Mouse (Mus musculus) limb, embryonic 13.5 days (tissue): ENCODE measurements around the gene Hoxa2. TPM values are rescaled to one million over a fixed set of nuclear protein-coding genes. Genes with fewer than 3 reads are reported as not detected.

Source experiments
- ATAC-seq: fragments of 200-750 bp; cut with Nextera tagmentation; 2 replicates; pipeline ENCODE4 v1.8.0; 2017; ENCODE audit warnings: low read depth, moderate number of reproducible peaks, moderate TSS enrichment; ENCODE audit not compliant: low FRiP score
- H3K27ac ChIP-seq: fragments of 300-500 bp; sonication (generic); 2 replicates; pipeline ENCODE4 v1.5.1; 2015; ENCODE audit warnings: inconsistent platforms, mild to moderate bottlenecking, moderate library complexity
- H3K27me3 ChIP-seq: fragments of 300-500 bp; sonication (generic); 2 replicates; pipeline ENCODE4 v1.6.1; 2015; ENCODE audit warnings: mild to moderate bottlenecking, inconsistent platforms
- H3K36me3 ChIP-seq: fragments of 300-500 bp; sonication (generic); 2 replicates; pipeline ENCODE4 v1.6.1; 2015; ENCODE audit warnings: inconsistent platforms, mild to moderate bottlenecking, moderate library complexity
- H3K4me1 ChIP-seq: fragments of 300-500 bp; sonication (generic); 2 replicates; pipeline ENCODE4 v1.6.1; 2015; ENCODE audit warnings: inconsistent platforms
- H3K4me2 ChIP-seq: fragments of 300-500 bp; sonication (generic); replicated peaks from 2 replicates; pipeline ENCODE4 v1.6.1; 2015; ENCODE audit warnings: inconsistent platforms, mild to moderate bottlenecking, moderate library complexity
- H3K4me3 ChIP-seq: fragments of 300-500 bp; sonication (generic); 2 replicates; pipeline ENCODE4 v1.5.1; 2015; ENCODE audit warnings: moderate library complexity, mild to moderate bottlenecking, inconsistent platforms
- H3K9ac ChIP-seq: fragments of 300-500 bp; sonication (generic); 2 replicates; pipeline ENCODE4 v1.6.1; 2015; ENCODE audit warnings: mild to moderate bottlenecking, inconsistent platforms
- H3K9me3 ChIP-seq: fragments of 300-500 bp; sonication (generic); 2 replicates; pipeline ENCODE4 v1.6.1; 2016; ENCODE audit warnings: inconsistent platforms
- WGBS: fragments of 180-500 bp; shearing (Covaris S2); methylation state at CpG from one replicate; pipeline ENCODE4 v1.1.7; 2015; 5-methylcytosine and 5-hydroxymethylcytosine counted together
- polyA plus RNA-seq: library from polyadenylated mRNA; unstranded; fragments of >200 nt; fragmentation: Nextera tagmentation; extraction: Ambion mirVana; gene quantifications from 2 replicates; pipeline ENCODE4 v1.2.1, GENCODE M21; 2015

The Hoxa2 gene
- polyA plus RNA-seq, 1 experiment from 2014 or later: 1.5 TPM

GRCm38 (mm10) chr6:52166431-52167077 is 1.9 kb upstream of the Hoxa2 start:
- 23% methylated on average over 4 of the region's 4 CpGs for whole genome bisulfite sequencing
- H3K36me3 ChIP-seq: peaks cover 17% of the 10 kb centered on the region
- H3K4me2 ChIP-seq: no peak overlapping the region
- no peak overlapping the region for H3K9ac ChIP-seq
- no peak for ATAC-seq
- no peaks in the 10 kb centered on the region for H3K9me3 ChIP-seq
- no peak overlapping the region for H3K27ac ChIP-seq
- H3K4me3 ChIP-seq: no peak overlapping the region
- peaks cover 55% of the 10 kb centered on the region for H3K4me1 ChIP-seq
- H3K27me3 ChIP-seq: peaks cover 91% of the 10 kb centered on the region

GRCm38 (mm10) chr6:52165441-52166370 is 1.1 kb upstream of the Hoxa2 start:
- Histone ChIP-seq H3K27ac (no peak overlapping the region), H3K4me3 (peak overlapping the region; percentile 13), H3K36me3 (peaks cover 10% of the 10 kb centered on the region), H3K27me3 (peaks cover 90% of the 10 kb centered on the region), H3K4me2 (peak overlapping the region; percentile 62), H3K9me3 (no peaks in the 10 kb centered on the region), H3K9ac (no peak overlapping the region; the same call in 1 of the 2 replicates), H3K4me1 (peaks cover 53% of the 10 kb centered on the region)
- no peak for ATAC-seq
- WGBS: 7% methylated on average over 28 of the region's 28 CpGs

GRCm38 (mm10) chr6:52164051-52164625 is 493 bp downstream of the Hoxa2 start:
- H3K4me3 ChIP-seq: peak overlapping the region; percentile 36
- H3K27me3 ChIP-seq: peaks cover 90% of the 10 kb centered on the region
- H3K4me2 ChIP-seq: peak overlapping the region; percentile 62
- H3K9ac ChIP-seq: peak overlapping the region; percentile 63; the same call in 1 of the 2 replicates
- 2% methylated on average over 38 of the region's 39 CpGs for WGBS
- H3K27ac ChIP-seq: no peak overlapping the region
- H3K36me3 ChIP-seq: no peaks in the 10 kb centered on the region
- peaks cover 58% of the 10 kb centered on the region for H3K4me1 ChIP-seq
- no peaks in the 10 kb centered on the region for H3K9me3 ChIP-seq
- no peak for ATAC-seq

- Histone ChIP-seq H3K4me1 (peaks cover 59% of the 10 kb centered on the region), H3K9ac (no peak overlapping the region), H3K27me3 (peaks cover 90% of the 10 kb centered on the region), H3K4me3 (peak overlapping the region; percentile 36), H3K9me3 (no peaks in the 10 kb centered on the region), H3K36me3 (no peaks in the 10 kb centered on the region), H3K27ac (no peak overlapping the region), H3K4me2 (peak overlapping the region; percentile 62)
- ATAC-seq: no peak
- WGBS: 17% methylated on average over 17 of the region's 17 CpGs
Measured at GRCm38 (mm10) chr6:52163366-52164031, 1.1 kb downstream of the Hoxa2 start.

- no peaks in the 10 kb centered on the region for H3K9me3 ChIP-seq
- peak overlapping the region; percentile 23 for H3K4me3 ChIP-seq
- WGBS: 33% methylated on average over 14 of the region's 14 CpGs
- H3K9ac ChIP-seq: no peak overlapping the region
- H3K4me2 ChIP-seq: peak overlapping the region; percentile 62
- no peak overlapping the region for H3K27ac ChIP-seq
- ATAC-seq: no peak
- peaks cover 87% of the 10 kb centered on the region for H3K27me3 ChIP-seq
- no peaks in the 10 kb centered on the region for H3K36me3 ChIP-seq
- H3K4me1 ChIP-seq: peaks cover 59% of the 10 kb centered on the region
Measured at GRCm38 (mm10) chr6:52162611-52163365, 1.8 kb downstream of the Hoxa2 start.

GRCm38 (mm10) chr6:52162093-52162380 is 2.6 kb downstream of the Hoxa2 start:
- H3K27me3 ChIP-seq: peaks cover 87% of the 10 kb centered on the region
- no peaks in the 10 kb centered on the region for H3K9me3 ChIP-seq
- peaks cover 63% of the 10 kb centered on the region for H3K4me1 ChIP-seq
- H3K4me3 ChIP-seq: no peak overlapping the region
- H3K4me2 ChIP-seq: no peak overlapping the region
- H3K36me3 ChIP-seq: no peaks in the 10 kb centered on the region
- ATAC-seq: no peak
- no peak overlapping the region for H3K9ac ChIP-seq
- 37% methylated on average over 1 of the region's 1 CpGs for WGBS
- no peak overlapping the region for H3K27ac ChIP-seq

GRCm38 (mm10) chr6:52161336-52162092 is 3.1 kb downstream of the Hoxa2 start:
- Histone ChIP-seq H3K36me3 (no peaks in the 10 kb centered on the region), H3K4me3 (peak overlapping the region; percentile 72), H3K4me1 (peaks cover 67% of the 10 kb centered on the region), H3K9me3 (no peaks in the 10 kb centered on the region), H3K27ac (no peak overlapping the region), H3K9ac (no peak overlapping the region), H3K4me2 (peak overlapping the region; percentile 100), H3K27me3 (peaks cover 87% of the 10 kb centered on the region)
- 23% methylated on average over 8 of the region's 8 CpGs for WGBS
- ATAC-seq: no peak

- H3K9me3 ChIP-seq: no peaks in the 10 kb centered on the region
- H3K27me3 ChIP-seq: peaks cover 87% of the 10 kb centered on the region
- peaks cover 64% of the 10 kb centered on the region for H3K4me1 ChIP-seq
- ATAC-seq: peak; percentile 21; the same call in 1 of the 2 replicates
- 3% methylated on average over 30 of the region's 30 CpGs for WGBS
- peak overlapping the region; percentile 31; the same call in 1 of the 2 replicates for H3K9ac ChIP-seq
- peak overlapping the region; percentile 100 for H3K4me2 ChIP-seq
- no peaks in the 10 kb centered on the region for H3K36me3 ChIP-seq
- H3K4me3 ChIP-seq: peak overlapping the region; percentile 72
- no peak overlapping the region for H3K27ac ChIP-seq
Measured at GRCm38 (mm10) chr6:52160511-52161335, 3.9 kb downstream of the Hoxa2 start.

- no peaks in the 10 kb centered on the region for H3K9me3 ChIP-seq
- H3K9ac ChIP-seq: no peak overlapping the region
- peak overlapping the region; percentile 100 for H3K4me2 ChIP-seq
- H3K27me3 ChIP-seq: peaks cover 89% of the 10 kb centered on the region
- peaks cover 59% of the 10 kb centered on the region for H3K4me1 ChIP-seq
- WGBS: 14% methylated on average over 9 of the region's 9 CpGs
- no peak for ATAC-seq
- H3K36me3 ChIP-seq: no peaks in the 10 kb centered on the region
- H3K4me3 ChIP-seq: peak overlapping the region; percentile 72; the same call in 1 of the 2 replicates
- H3K27ac ChIP-seq: no peak overlapping the region
Measured at GRCm38 (mm10) chr6:52159979-52160378, 4.7 kb downstream of the Hoxa2 start.

GRCm38 (mm10) chr6:52159164-52159761 is 5.4 kb downstream of the Hoxa2 start:
- Histone ChIP-seq H3K27me3 (peaks cover 89% of the 10 kb centered on the region), H3K4me1 (peaks cover 52% of the 10 kb centered on the region), H3K36me3 (no peaks in the 10 kb centered on the region)

More at GRCm38 (mm10) chr6:52159164-52159761, 5.4 kb downstream of the Hoxa2 start:
- Histone ChIP-seq H3K9me3 (no peaks in the 10 kb centered on the region), H3K4me3 (peak overlapping the region; percentile 72), H3K4me2 (peak overlapping the region; percentile 100), H3K9ac (peak overlapping the region; percentile 67; the same call in 1 of the 2 replicates), H3K27ac (no peak overlapping the region)
- WGBS: 9% methylated on average over 12 of the region's 12 CpGs
- ATAC-seq: 0 out of 2 replicates have a peak, but pooled peaks have one; percentile 9
